Mouse (Mus musculus) liver, embryonic 15.5 days (tissue): ENCODE measurements at regions not wholly inside any gene's neighbourhood (a gene's known extent, or its start where the extent isn't known, plus 50 kb on each side); places are given as distances from the start of the nearest gene placed in this dataset.
A peak's percentile ranks its signal among the peaks of the same experiment; 100 is the strongest.

Experiments
- ATAC-seq: fragments of 200-750 bp; cut with Nextera tagmentation; 2 replicates; pipeline ENCODE4 v1.8.0; 2017; ENCODE audit warnings: moderate number of reproducible peaks, mild to moderate bottlenecking, moderate library complexity; ENCODE audit not compliant: insufficient read depth
- H3K27ac ChIP-seq: fragments of 300-500 bp; sonication (generic); replicated peaks from 2 replicates; pipeline ENCODE4 v1.5.1; 2015; ENCODE audit warnings: mild to moderate bottlenecking, inconsistent platforms
- H3K27me3 ChIP-seq: fragments of 300-500 bp; sonication (generic); 2 replicates; pipeline ENCODE4 v1.6.1; 2015; ENCODE audit warnings: mild to moderate bottlenecking, inconsistent platforms
- H3K36me3 ChIP-seq: fragments of 300-500 bp; sonication (generic); replicated peaks from 2 replicates; pipeline ENCODE4 v1.6.1; 2015; ENCODE audit warnings: moderate library complexity, mild to moderate bottlenecking, inconsistent platforms
- H3K4me1 ChIP-seq: fragments of 300-500 bp; sonication (generic); replicated peaks from 2 replicates; pipeline ENCODE4 v1.6.1; 2015; ENCODE audit warnings: inconsistent platforms
- H3K4me2 ChIP-seq: fragments of 300-500 bp; sonication (generic); 2 replicates; pipeline ENCODE4 v1.6.1; 2015; ENCODE audit warnings: moderate library complexity, mild to moderate bottlenecking, inconsistent platforms
- H3K4me3 ChIP-seq: fragments of 300-500 bp; sonication (generic); replicated peaks from 2 replicates; pipeline ENCODE4 v1.5.1; 2015; ENCODE audit warnings: mild to moderate bottlenecking, inconsistent platforms
- H3K9ac ChIP-seq: fragments of 300-500 bp; sonication (generic); 2 replicates; pipeline ENCODE4 v1.6.1; 2015; ENCODE audit warnings: moderate library complexity, mild to moderate bottlenecking, inconsistent platforms
- H3K9me3 ChIP-seq: fragments of 300-500 bp; sonication (generic); replicated peaks from 2 replicates; pipeline ENCODE4 v1.6.1; 2016; ENCODE audit warnings: inconsistent platforms
- WGBS: fragments of 180-500 bp; shearing (Covaris S2); methylation state at CpG from one replicate; pipeline ENCODE4 v1.1.7; 2015; ENCODE audit warnings: mixed read lengths; ENCODE audit not compliant: insufficient replicate concordance; 5-methylcytosine and 5-hydroxymethylcytosine counted together

DNA sequence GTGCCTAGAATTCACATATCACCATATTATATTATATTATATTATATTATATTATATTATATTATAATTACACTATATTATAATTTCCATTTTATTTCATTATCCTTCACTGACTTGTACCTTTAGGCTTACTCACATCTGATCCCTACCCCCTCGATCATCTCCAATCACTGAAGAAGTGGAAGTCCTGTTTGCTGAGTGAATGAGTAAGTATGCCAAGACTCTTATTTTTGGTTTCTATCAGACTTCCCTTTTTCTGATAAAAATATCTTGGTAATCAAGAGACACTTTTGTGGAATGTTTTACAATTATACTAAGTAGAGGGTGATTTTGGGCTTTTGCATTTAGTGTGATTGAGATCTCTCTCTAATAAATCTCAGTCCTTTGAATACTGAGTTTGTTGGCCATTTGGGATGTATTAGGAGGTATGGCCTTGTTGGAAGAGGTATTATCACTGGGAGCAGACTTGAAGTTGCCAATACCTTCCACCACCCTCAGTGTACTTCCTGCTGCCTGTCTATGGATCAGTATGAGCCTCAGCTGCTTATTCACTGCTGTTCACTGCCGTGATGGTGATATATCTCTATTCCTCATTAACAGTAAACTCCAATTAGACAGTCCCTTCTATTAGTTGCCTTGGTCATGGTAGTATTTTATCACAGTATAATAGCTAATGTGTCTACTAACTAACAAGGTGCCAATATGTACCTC lies 665.3 kb downstream of the Adgrl2 start:
- no peak for ATAC-seq
- no peaks in the 10 kb centered on the region for H3K36me3 ChIP-seq
- no peak overlapping the region for H3K4me3 ChIP-seq
- 60% methylated on average over 2 of the region's 2 CpGs for WGBS
- H3K4me1 ChIP-seq, result no peaks in the 10 kb centered on the region
- H3K4me2 ChIP-seq, result no peak overlapping the region
- no peak overlapping the region for H3K9ac ChIP-seq
- no peaks in the 10 kb centered on the region for H3K27me3 ChIP-seq
- H3K9me3 ChIP-seq, result no peaks in the 10 kb centered on the region
- H3K27ac ChIP-seq, result no peak overlapping the region

DNA sequence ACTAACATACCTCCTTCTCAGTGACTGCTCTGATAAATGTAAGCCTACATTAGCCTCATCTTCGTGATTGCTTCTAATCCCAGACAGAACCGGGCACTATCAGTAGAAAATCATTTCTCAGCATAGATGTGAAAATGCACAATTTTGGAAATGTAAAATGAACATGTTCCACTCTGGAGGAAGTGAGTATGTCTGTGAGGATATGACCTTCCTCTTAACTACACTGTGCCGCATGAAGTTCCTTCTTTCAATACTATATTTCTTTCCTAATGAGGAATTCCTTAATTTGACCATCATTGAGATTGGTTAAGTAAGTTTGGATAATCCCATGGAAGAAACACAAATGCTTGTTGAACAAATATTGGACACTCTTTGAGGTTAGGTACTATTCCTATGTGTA lies 668.5 kb downstream of the Adgrl2 start:
- H3K36me3 ChIP-seq, result no peaks in the 10 kb centered on the region
- no peak for ATAC-seq
- H3K4me3 ChIP-seq, result no peak overlapping the region
- 59% methylated on average over 3 of the region's 3 CpGs for WGBS
- no peak overlapping the region for H3K27ac ChIP-seq
- no peak overlapping the region for H3K4me2 ChIP-seq
- H3K9me3 ChIP-seq, result no peaks in the 10 kb centered on the region
- no peaks in the 10 kb centered on the region for H3K4me1 ChIP-seq
- no peaks in the 10 kb centered on the region for H3K27me3 ChIP-seq
- H3K9ac ChIP-seq, result no peak overlapping the region

DNA sequence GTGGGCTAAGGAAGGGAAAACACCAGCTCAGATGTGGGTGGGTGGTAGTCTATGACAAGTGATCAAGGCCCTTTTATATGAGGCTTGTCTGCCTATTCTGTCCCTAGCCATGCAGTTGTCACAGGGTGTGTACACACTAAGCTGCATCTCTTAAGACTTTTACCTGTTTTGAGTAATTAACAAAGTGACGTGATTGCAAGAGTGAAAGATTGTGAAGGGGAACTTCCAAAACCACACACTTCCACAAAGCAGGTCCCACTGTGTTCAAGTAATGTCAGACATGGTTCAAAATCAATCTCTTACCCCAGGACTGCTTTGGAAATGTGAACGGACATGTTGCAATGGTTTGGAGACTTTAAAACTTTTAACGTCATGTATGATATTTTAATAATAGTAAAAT lies 674.2 kb downstream of the Adgrl2 start:
- Histone ChIP-seq H3K36me3 (no peaks in the 10 kb centered on the region), H3K4me2 (no peak overlapping the region), H3K9me3 (no peaks in the 10 kb centered on the region), H3K27me3 (no peaks in the 10 kb centered on the region), H3K4me3 (no peak overlapping the region), H3K4me1 (no peaks in the 10 kb centered on the region), H3K27ac (no peak overlapping the region), H3K9ac (no peak overlapping the region)
- ATAC-seq, result no peak
- 55% methylated on average over 3 of the region's 3 CpGs for WGBS

DNA sequence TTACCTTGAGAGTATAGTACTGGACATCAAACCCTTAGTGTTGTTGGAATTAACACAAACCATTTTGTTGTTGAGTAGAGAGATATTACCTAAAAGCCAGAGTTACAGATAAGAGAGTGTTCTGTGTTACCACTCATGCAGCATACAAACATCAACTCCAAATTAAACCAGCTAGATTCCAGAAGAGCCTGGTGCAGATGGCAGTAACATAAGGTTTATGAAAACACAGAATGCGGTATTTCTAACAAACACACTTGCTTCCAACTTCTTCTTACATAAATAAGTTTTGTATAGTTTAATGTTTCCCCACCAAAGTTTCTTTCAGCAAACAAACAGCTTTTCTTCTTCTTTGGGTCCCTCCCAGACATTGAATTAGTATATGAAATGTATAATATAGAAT lies 675.1 kb downstream of the Adgrl2 start:
- Histone ChIP-seq H3K27ac (no peak overlapping the region), H3K4me2 (no peak overlapping the region), H3K9me3 (no peaks in the 10 kb centered on the region), H3K4me1 (no peaks in the 10 kb centered on the region), H3K4me3 (no peak overlapping the region), H3K27me3 (no peaks in the 10 kb centered on the region), H3K36me3 (no peaks in the 10 kb centered on the region), H3K9ac (no peak overlapping the region)
- ATAC-seq, result no peak
- WGBS, result 49% methylated on average over 1 of the region's 1 CpGs

DNA sequence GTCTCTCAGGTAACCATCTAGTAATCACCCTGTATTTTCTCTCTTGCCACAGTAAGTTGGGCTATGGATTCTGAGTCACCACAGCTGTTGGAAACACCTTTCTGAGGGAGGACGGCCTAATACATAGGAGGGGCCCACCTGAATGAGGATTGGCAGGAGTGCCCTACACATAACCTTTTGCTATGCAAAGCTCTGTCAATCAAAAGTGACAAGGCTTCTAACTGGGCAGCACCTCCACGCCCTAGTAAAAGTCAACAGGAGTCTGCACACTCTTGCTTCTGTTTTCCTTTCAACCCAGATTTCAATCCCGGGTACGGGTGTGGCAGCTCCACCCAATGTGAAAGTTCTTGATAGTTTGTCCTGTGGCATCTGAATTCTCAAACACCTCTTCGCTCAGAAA lies 694.8 kb downstream of the Adgrl2 start:
- WGBS, result 65% methylated on average over 5 of the region's 5 CpGs
- H3K9me3 ChIP-seq, result no peaks in the 10 kb centered on the region
- no peak for ATAC-seq
- no peaks in the 10 kb centered on the region for H3K27me3 ChIP-seq
- no peak overlapping the region for H3K4me2 ChIP-seq
- no peaks in the 10 kb centered on the region for H3K4me1 ChIP-seq
- no peak overlapping the region for H3K9ac ChIP-seq
- no peaks in the 10 kb centered on the region for H3K36me3 ChIP-seq
- H3K4me3 ChIP-seq, result no peak overlapping the region
- no peak overlapping the region for H3K27ac ChIP-seq

DNA sequence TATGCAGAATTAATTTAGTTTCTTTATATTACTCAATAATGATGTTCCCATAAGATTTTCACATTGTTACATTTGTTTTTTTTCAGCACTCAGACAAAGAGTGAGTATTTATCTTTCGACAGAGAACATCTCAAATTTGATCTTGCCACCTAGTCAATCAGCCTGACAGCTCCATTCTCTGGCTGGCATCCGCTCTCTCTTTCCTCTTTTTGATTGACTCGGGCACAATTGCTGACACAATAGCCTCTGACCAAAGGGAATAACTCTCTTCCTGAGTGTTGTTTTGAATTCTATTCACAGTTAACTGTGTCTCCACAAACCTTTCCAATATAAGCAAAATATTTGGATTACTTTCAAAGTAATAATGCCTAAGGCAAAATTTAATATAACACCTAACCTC lies 711.4 kb downstream of the Adgrl2 start:
- Histone ChIP-seq H3K27me3 (no peaks in the 10 kb centered on the region), H3K4me2 (no peak overlapping the region), H3K4me1 (0 out of 2 replicates have a peak, but pooled peaks cover 4% of the 10 kb centered on the region), H3K27ac (no peak overlapping the region), H3K36me3 (no peaks in the 10 kb centered on the region), H3K4me3 (no peak overlapping the region), H3K9ac (no peak overlapping the region), H3K9me3 (no peaks in the 10 kb centered on the region)
- WGBS, result 4% methylated on average over 3 of the region's 3 CpGs
- ATAC-seq, result no peak

DNA sequence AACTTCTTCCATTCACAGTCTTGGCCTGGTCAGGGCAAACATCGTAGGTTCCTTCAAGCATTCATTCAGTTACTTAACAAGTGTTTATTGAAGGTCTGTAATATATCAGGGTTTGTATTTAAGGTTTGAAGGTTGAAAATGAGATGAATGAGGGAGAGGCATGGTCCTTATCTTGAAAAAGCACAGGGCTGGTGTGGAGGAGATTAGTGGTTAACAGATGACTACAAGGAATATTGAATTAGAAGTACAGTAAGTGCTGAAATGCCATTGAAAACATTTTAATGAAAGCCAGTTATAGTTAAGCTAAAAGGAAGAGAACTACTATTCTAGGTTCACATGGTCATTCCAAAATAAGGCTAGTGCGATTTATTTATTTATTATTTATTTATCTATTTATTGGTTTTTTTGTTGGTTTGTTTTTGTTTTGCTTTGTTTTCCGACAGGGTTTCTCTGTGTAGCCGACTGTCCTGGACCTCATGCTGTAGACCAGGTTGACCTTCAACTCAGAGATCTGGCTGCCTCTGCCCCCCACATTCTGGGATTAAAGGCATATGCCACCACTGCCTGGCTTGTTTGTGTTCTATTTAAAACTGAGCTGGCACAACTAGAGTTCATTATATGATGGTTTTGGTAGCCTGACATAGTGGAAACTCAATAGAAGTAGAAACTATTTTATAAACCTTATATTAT lies 718.1 kb downstream of the Adgrl2 start:
- H3K9me3 ChIP-seq, result no peaks in the 10 kb centered on the region

DNA sequence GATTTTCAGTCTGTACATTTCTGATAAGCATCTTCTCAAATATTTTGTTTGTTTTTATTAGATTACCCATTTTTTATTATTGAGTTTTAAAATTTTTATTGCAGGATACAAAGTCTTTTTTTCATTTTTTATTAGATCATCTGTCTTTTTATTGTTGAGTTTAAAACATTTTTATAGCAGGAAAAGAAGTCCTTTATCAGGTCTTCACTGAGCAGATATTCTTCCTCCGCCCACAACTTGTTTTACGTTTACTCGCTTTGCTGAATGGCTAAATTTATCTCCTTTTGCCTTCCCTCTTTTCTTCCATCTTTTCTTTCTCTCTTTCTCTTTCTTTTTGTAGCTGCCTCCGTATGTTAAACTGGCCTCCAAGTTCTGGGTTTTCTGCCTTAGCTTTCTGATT lies 721.5 kb downstream of the Adgrl2 start:
- H3K4me1 ChIP-seq, result peaks cover 18% of the 10 kb centered on the region
- no peak for ATAC-seq
- H3K4me2 ChIP-seq, result no peak overlapping the region
- no peak overlapping the region for H3K27ac ChIP-seq
- no peaks in the 10 kb centered on the region for H3K36me3 ChIP-seq
- H3K27me3 ChIP-seq, result no peaks in the 10 kb centered on the region
- H3K9me3 ChIP-seq, result no peaks in the 10 kb centered on the region
- 42% methylated on average over 4 of the region's 4 CpGs for WGBS
- H3K4me3 ChIP-seq, result no peak overlapping the region
- H3K9ac ChIP-seq, result no peak overlapping the region

More for the DNA sequence above, 718.1 kb downstream of the Adgrl2 start:
- peak overlapping the region; percentile 67 for H3K27ac ChIP-seq
- ATAC-seq, result peak; percentile 89
- H3K4me2 ChIP-seq, result peak overlapping the region; percentile 25; the same call in 1 of the 2 replicates
- 34% methylated on average over 4 of the region's 4 CpGs for WGBS
- peaks cover 21% of the 10 kb centered on the region for H3K4me1 ChIP-seq
- no peak overlapping the region for H3K9ac ChIP-seq
- no peaks in the 10 kb centered on the region for H3K27me3 ChIP-seq
- H3K4me3 ChIP-seq, result no peak overlapping the region
- H3K36me3 ChIP-seq, result no peaks in the 10 kb centered on the region

DNA sequence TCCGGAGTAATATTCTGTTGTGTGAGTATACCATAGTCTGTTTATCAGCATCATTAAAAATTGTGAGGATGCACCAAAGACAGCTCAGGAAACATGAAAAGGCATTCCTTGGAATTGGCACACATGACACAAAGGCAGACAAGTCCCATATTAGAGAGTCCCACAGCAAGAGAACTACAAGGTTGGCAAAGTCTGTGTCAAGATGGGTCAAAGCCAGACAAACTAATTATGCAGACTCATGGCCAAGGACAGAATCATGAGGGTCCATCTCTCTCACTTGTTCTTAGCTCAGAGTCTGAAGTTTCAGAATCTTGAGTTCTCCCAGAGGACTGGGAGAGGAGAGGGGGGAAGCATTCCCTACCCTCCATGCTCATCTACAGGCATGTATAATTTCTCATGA lies 731.1 kb downstream of the Adgrl2 start:
- Histone ChIP-seq H3K27me3 (no peaks in the 10 kb centered on the region), H3K9ac (no peak overlapping the region), H3K27ac (no peak overlapping the region), H3K9me3 (no peaks in the 10 kb centered on the region), H3K4me3 (no peak overlapping the region), H3K36me3 (no peaks in the 10 kb centered on the region), H3K4me2 (no peak overlapping the region), H3K4me1 (no peaks in the 10 kb centered on the region)
- WGBS, result 59% methylated on average over 1 of the region's 1 CpGs
- no peak for ATAC-seq

DNA sequence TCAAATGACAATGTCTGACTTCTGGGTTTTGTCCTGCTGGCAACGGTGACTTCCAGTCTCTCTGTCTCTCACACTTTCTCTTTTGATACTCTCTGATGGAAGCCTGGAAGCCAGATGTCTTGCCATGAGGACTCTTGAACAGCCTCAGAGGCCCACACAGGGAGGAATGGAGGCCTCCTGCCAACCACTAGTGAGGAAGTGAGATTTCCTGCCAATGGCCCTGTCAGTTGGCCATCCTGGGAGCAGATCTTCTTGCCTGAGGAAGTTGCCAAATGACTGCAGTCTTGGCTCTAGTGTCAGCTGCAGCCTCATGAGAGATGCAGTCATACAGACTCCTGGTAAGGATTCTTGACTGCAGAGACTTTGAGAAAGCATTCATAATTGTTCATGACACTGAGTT lies 741.7 kb downstream of the Adgrl2 start:
- 29% methylated on average over 1 of the region's 1 CpGs for WGBS

DNA sequence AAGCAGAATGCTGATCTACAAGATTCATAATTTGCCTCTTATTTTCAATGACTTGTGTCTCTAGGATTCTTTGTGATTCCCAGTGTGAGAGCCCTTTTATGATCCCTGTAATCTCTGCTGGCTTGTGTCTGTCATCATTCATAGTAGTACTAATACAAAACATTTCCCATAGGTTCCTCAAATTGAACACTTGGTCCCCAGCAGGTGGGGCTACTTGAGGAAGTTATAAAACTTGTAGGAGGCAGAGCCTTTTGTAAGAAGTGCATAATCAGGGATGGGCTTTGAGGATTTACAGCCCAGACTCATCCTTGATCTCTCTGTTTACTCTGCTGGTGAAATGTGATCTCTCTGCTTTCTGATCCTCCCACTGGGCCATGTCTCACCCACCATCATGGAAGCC lies 743.6 kb downstream of the Adgrl2 start:
- H3K4me3 ChIP-seq, result no peak overlapping the region
- no peak overlapping the region for H3K4me2 ChIP-seq
- H3K9me3 ChIP-seq, result no peaks in the 10 kb centered on the region
- no peak overlapping the region for H3K27ac ChIP-seq
- no peaks in the 10 kb centered on the region for H3K27me3 ChIP-seq
- no peaks in the 10 kb centered on the region for H3K4me1 ChIP-seq
- ATAC-seq, result no peak
- H3K36me3 ChIP-seq, result no peaks in the 10 kb centered on the region
- H3K9ac ChIP-seq, result no peak overlapping the region

More for the DNA sequence above, 741.7 kb downstream of the Adgrl2 start:
- Histone ChIP-seq H3K4me2 (no peak overlapping the region), H3K27me3 (no peaks in the 10 kb centered on the region), H3K4me1 (no peaks in the 10 kb centered on the region), H3K4me3 (no peak overlapping the region), H3K9me3 (no peaks in the 10 kb centered on the region), H3K27ac (no peak overlapping the region), H3K9ac (no peak overlapping the region), H3K36me3 (no peaks in the 10 kb centered on the region)
- ATAC-seq, result no peak

DNA sequence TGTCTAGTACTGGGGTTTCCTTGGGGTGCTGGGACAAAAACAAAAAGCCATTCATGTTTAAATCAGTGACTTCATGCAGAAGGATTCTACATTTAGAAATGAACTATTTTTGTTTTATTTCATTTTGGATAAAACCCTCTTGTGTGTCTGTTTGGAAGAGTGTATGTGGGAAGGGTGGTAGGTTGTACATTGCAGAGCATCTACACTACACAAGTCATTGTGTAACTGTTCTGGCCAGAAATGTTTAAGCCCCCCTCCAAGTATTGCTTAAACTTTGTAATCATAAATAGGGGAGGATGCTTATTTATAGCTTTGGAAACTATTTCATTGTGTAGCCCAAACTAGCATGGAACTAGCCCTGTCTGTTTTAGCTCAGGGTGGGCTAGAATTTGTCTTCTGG lies 752.3 kb downstream of the Adgrl2 start:
- no peak for ATAC-seq
- H3K36me3 ChIP-seq, result no peaks in the 10 kb centered on the region
- no peak overlapping the region for H3K9ac ChIP-seq
- no peaks in the 10 kb centered on the region for H3K27me3 ChIP-seq
- H3K4me3 ChIP-seq, result no peak overlapping the region
- H3K4me2 ChIP-seq, result no peak overlapping the region
- no peaks in the 10 kb centered on the region for H3K9me3 ChIP-seq
- H3K27ac ChIP-seq, result no peak overlapping the region
- H3K4me1 ChIP-seq, result no peaks in the 10 kb centered on the region
